Mouse (Mus musculus): ENCODE results near the gene Olfr1037. TPM values are rescaled to one million over a fixed set of nuclear protein-coding genes. Genes with fewer than 3 reads are reported as not detected.

The Olfr1037 gene
- total and polyA plus RNA-seq, 2 experiments from 2014 or later = not detected

- Histone ChIP-seq H3K27me3 (ENCODE audit: insufficient read depth, low read length) (no peaks in the 10 kb centered on the region), H3K4me1 (ENCODE audit: insufficient read depth, low read length) (no peaks in the 10 kb centered on the region), H3K4me2 (ENCODE audit: low read depth, low read length, poor library complexity, severe bottlenecking) (no peak within 1 kb of the TSS), H3K9me3 (ENCODE audit: low read length) (no peaks in the 10 kb centered on the region), H3K36me3 (ENCODE audit: insufficient read depth, low read length) (no peaks in the 10 kb centered on the region), H3K27ac (ENCODE audit: low read depth, low read length) (no peak within 1 kb of the TSS), H3K9ac (replicated peaks; ENCODE audit: low read length, poor library complexity, severe bottlenecking) (no peak within 1 kb of the TSS), H3K4me3 (ENCODE audit: low read depth, low read length) (no peak within 1 kb of the TSS)
- TF ChIP-seq CTCF (IDR thresholded peaks at IDR 0.05) = no peak
- ATAC-seq (ENCODE audit: low FRiP score) (no peak), DNase-seq (ENCODE audit: low spot score) (no peak)
These were observed 41.6 kb downstream of the Olfr1037 start, which contains the start of gene Olfr1034 for GRCm38 (mm10) chr2:86045561-86045960. Gene Olfr1034 (plus strand): TSS chr2:86045861.

Other genes with a start within 250 kb of the Olfr1037 start
- 0.93 TPM in 1 of 2 replicates, not detected in the other for gene Olfr1019, start 241.9 kb downstream of the Olfr1037 start, total RNA-seq (2014; rRNA removed)
- not detected in 2 replicates for gene Olfr1019, start 241.9 kb downstream of the Olfr1037 start, polyA plus RNA-seq (2015; fragmentation: Nextera tagmentation; extraction: Ambion mirVana)
- gene Olfr1020, start 240.4 kb downstream of the Olfr1037 start, total RNA-seq (2014; rRNA removed) = not detected in 2 replicates
- not detected in 2 replicates for gene Olfr1020, start 240.4 kb downstream of the Olfr1037 start, polyA plus RNA-seq (2015; fragmentation: Nextera tagmentation; extraction: Ambion mirVana)
- not detected in 2 replicates for gene Olfr1022, start 218.8 kb downstream of the Olfr1037 start, total RNA-seq (2014; rRNA removed)
- gene Olfr1022, start 218.8 kb downstream of the Olfr1037 start, polyA plus RNA-seq (2015; fragmentation: Nextera tagmentation; extraction: Ambion mirVana) = not detected in 2 replicates
- 0.05 TPM in 1 of 2 replicates, not detected in the other for gene Olfr1023, start 201.7 kb downstream of the Olfr1037 start, total RNA-seq (2014; rRNA removed)
- not detected in 2 replicates for gene Olfr1023, start 201.7 kb downstream of the Olfr1037 start, polyA plus RNA-seq (2015; fragmentation: Nextera tagmentation; extraction: Ambion mirVana)
- not detected in 2 replicates for gene Olfr1024, start 182.3 kb downstream of the Olfr1037 start, total RNA-seq (2014; rRNA removed)
- gene Olfr1024, start 182.3 kb downstream of the Olfr1037 start, polyA plus RNA-seq (2015; fragmentation: Nextera tagmentation; extraction: Ambion mirVana) = not detected in 2 replicates
- gene Olfr1025-ps1, start 172.2 kb downstream of the Olfr1037 start, total RNA-seq (2014; rRNA removed) = not detected in 2 replicates
- 0.11 TPM in 1 of 2 replicates, not detected in the other for gene Olfr1025-ps1, start 172.2 kb downstream of the Olfr1037 start, polyA plus RNA-seq (2015; fragmentation: Nextera tagmentation; extraction: Ambion mirVana)
- not detected in 2 replicates for gene Olfr1026, start 165.8 kb downstream of the Olfr1037 start, total RNA-seq (2014; rRNA removed)
- gene Olfr1026, start 165.8 kb downstream of the Olfr1037 start, polyA plus RNA-seq (2015; fragmentation: Nextera tagmentation; extraction: Ambion mirVana) = not detected in 2 replicates
- gene Olfr1028, start 136.9 kb downstream of the Olfr1037 start, total RNA-seq (2014; rRNA removed) = not detected in 2 replicates
- not detected in 2 replicates for gene Olfr1028, start 136.9 kb downstream of the Olfr1037 start, polyA plus RNA-seq (2015; fragmentation: Nextera tagmentation; extraction: Ambion mirVana)
- not detected in 2 replicates for gene Olfr1029, start 113.5 kb downstream of the Olfr1037 start, total RNA-seq (2014; rRNA removed)
- not detected in 2 replicates for gene Olfr1029, start 113.5 kb downstream of the Olfr1037 start, polyA plus RNA-seq (2015; fragmentation: Nextera tagmentation; extraction: Ambion mirVana)
- gene Olfr1030, start 108.1 kb downstream of the Olfr1037 start, total RNA-seq (2014; rRNA removed) = not detected in 2 replicates
- not detected in 2 replicates for gene Olfr1030, start 108.1 kb downstream of the Olfr1037 start, polyA plus RNA-seq (2015; fragmentation: Nextera tagmentation; extraction: Ambion mirVana)
- not detected in 2 replicates for gene Olfr1031, start 97.1 kb downstream of the Olfr1037 start, total RNA-seq (2014; rRNA removed)
- gene Olfr1031, start 97.1 kb downstream of the Olfr1037 start, polyA plus RNA-seq (2015; fragmentation: Nextera tagmentation; extraction: Ambion mirVana) = not detected in 2 replicates
- gene Olfr1032, start 81.8 kb downstream of the Olfr1037 start, total RNA-seq (2014; rRNA removed) = not detected in 2 replicates
- not detected in 2 replicates for gene Olfr1032, start 81.8 kb downstream of the Olfr1037 start, polyA plus RNA-seq (2015; fragmentation: Nextera tagmentation; extraction: Ambion mirVana)
- 0.11 and 0.24 TPM in 2 replicates for gene Olfr1033, start 66.8 kb downstream of the Olfr1037 start, total RNA-seq (2014; rRNA removed)
- not detected in 2 replicates for gene Olfr1033, start 66.8 kb downstream of the Olfr1037 start, polyA plus RNA-seq (2015; fragmentation: Nextera tagmentation; extraction: Ambion mirVana)
- gene Olfr1034, start 41.5 kb downstream of the Olfr1037 start, total RNA-seq (2014; rRNA removed) = 0.19 TPM in 1 of 2 replicates, not detected in the other
- not detected in 2 replicates for gene Olfr1034, start 41.5 kb downstream of the Olfr1037 start, polyA plus RNA-seq (2015; fragmentation: Nextera tagmentation; extraction: Ambion mirVana)
- gene Olfr1036, start 13.4 kb downstream of the Olfr1037 start, total RNA-seq (2014; rRNA removed) = not detected in 2 replicates
- not detected in 2 replicates for gene Olfr1036, start 13.4 kb downstream of the Olfr1037 start, polyA plus RNA-seq (2015; fragmentation: Nextera tagmentation; extraction: Ambion mirVana)
- not detected in 2 replicates for gene Olfr1039, start 48.5 kb upstream of the Olfr1037 start, total RNA-seq (2014; rRNA removed)
- not detected in 2 replicates for gene Olfr1039, start 48.5 kb upstream of the Olfr1037 start, polyA plus RNA-seq (2015; fragmentation: Nextera tagmentation; extraction: Ambion mirVana)
- not detected in 2 replicates for gene Olfr1040, start 59.3 kb upstream of the Olfr1037 start, total RNA-seq (2014; rRNA removed)
- gene Olfr1040, start 59.3 kb upstream of the Olfr1037 start, polyA plus RNA-seq (2015; fragmentation: Nextera tagmentation; extraction: Ambion mirVana) = not detected in 2 replicates
- not detected in 2 replicates for gene Olfr1042, start 74.5 kb upstream of the Olfr1037 start, total RNA-seq (2014; rRNA removed)
- gene Olfr1042, start 74.5 kb upstream of the Olfr1037 start, polyA plus RNA-seq (2015; fragmentation: Nextera tagmentation; extraction: Ambion mirVana) = not detected in 2 replicates
- not detected in 2 replicates for gene Olfr1043, start 80.1 kb upstream of the Olfr1037 start, total RNA-seq (2014; rRNA removed)
- not detected in 2 replicates for gene Olfr1043, start 80.1 kb upstream of the Olfr1037 start, polyA plus RNA-seq (2015; fragmentation: Nextera tagmentation; extraction: Ambion mirVana)
- gene Olfr1044, start 90.4 kb upstream of the Olfr1037 start, total RNA-seq (2014; rRNA removed) = not detected in 2 replicates
- gene Olfr1044, start 90.4 kb upstream of the Olfr1037 start, polyA plus RNA-seq (2015; fragmentation: Nextera tagmentation; extraction: Ambion mirVana) = not detected in 2 replicates
- gene Olfr52, start 98.3 kb upstream of the Olfr1037 start, total RNA-seq (2014; rRNA removed) = not detected in 2 replicates
- not detected in 2 replicates for gene Olfr52, start 98.3 kb upstream of the Olfr1037 start, polyA plus RNA-seq (2015; fragmentation: Nextera tagmentation; extraction: Ambion mirVana)
- not detected in 2 replicates for gene Olfr1045, start 115.6 kb upstream of the Olfr1037 start, total RNA-seq (2014; rRNA removed)
- not detected in 2 replicates for gene Olfr1045, start 115.6 kb upstream of the Olfr1037 start, polyA plus RNA-seq (2015; fragmentation: Nextera tagmentation; extraction: Ambion mirVana)
- not detected in 2 replicates for gene Olfr1046, start 131.9 kb upstream of the Olfr1037 start, total RNA-seq (2014; rRNA removed)
- not detected in 2 replicates for gene Olfr1046, start 131.9 kb upstream of the Olfr1037 start, polyA plus RNA-seq (2015; fragmentation: Nextera tagmentation; extraction: Ambion mirVana)
- not detected in 2 replicates for gene Olfr1047, start 144.0 kb upstream of the Olfr1037 start, total RNA-seq (2014; rRNA removed)
- not detected in 2 replicates for gene Olfr1047, start 144.0 kb upstream of the Olfr1037 start, polyA plus RNA-seq (2015; fragmentation: Nextera tagmentation; extraction: Ambion mirVana)
- gene Olfr1048, start 152.9 kb upstream of the Olfr1037 start, total RNA-seq (2014; rRNA removed) = not detected in 2 replicates
- not detected in 2 replicates for gene Olfr1048, start 152.9 kb upstream of the Olfr1037 start, polyA plus RNA-seq (2015; fragmentation: Nextera tagmentation; extraction: Ambion mirVana)
- gene Olfr1049, start 170.9 kb upstream of the Olfr1037 start, total RNA-seq (2014; rRNA removed) = not detected in 2 replicates
- gene Olfr1049, start 170.9 kb upstream of the Olfr1037 start, polyA plus RNA-seq (2015; fragmentation: Nextera tagmentation; extraction: Ambion mirVana) = not detected in 2 replicates
- not detected in 2 replicates for gene Olfr1051, start 191.7 kb upstream of the Olfr1037 start, total RNA-seq (2014; rRNA removed)
- gene Olfr1051, start 191.7 kb upstream of the Olfr1037 start, polyA plus RNA-seq (2015; fragmentation: Nextera tagmentation; extraction: Ambion mirVana) = not detected in 2 replicates
- not detected in 2 replicates for gene Olfr1052, start 205.1 kb upstream of the Olfr1037 start, total RNA-seq (2014; rRNA removed)
- not detected in 2 replicates for gene Olfr1052, start 205.1 kb upstream of the Olfr1037 start, polyA plus RNA-seq (2015; fragmentation: Nextera tagmentation; extraction: Ambion mirVana)
- not detected in 2 replicates for gene Olfr1053, start 227.9 kb upstream of the Olfr1037 start, total RNA-seq (2014; rRNA removed)
- not detected in 2 replicates for gene Olfr1053, start 227.9 kb upstream of the Olfr1037 start, polyA plus RNA-seq (2015; fragmentation: Nextera tagmentation; extraction: Ambion mirVana)
- gene Olfr1054, start 248.0 kb upstream of the Olfr1037 start, total RNA-seq (2014; rRNA removed) = not detected in 2 replicates
- gene Olfr1054, start 248.0 kb upstream of the Olfr1037 start, polyA plus RNA-seq (2015; fragmentation: Nextera tagmentation; extraction: Ambion mirVana) = not detected in 2 replicates